27 mouse cellular contexts compared by ENCODE assay signal in genomic region chr10:82835898-82836297, GRCm38 (mm10).
"Had no signal": no experiment of that assay in that cellular context is flagged by ENCODE, and none has a peak within 500 bp of the region (broad histone marks: within the 10 kb centered on the region; RNA-seq: fewer than 3 reads in every experiment).

No protein-coding gene starts in this region.

- H3K9ac ChIP-seq: embryonic facial prominence, embryonic 12.5 days; embryonic facial prominence, embryonic 13.5 days; embryonic facial prominence, embryonic 15.5 days; forebrain, embryonic 12.5 days; forebrain, embryonic 13.5 days; forebrain, embryonic 15.5 days; forebrain, postnatal 0 days had no signal

- H3K27me3 ChIP-seq: embryonic facial prominence, embryonic 12.5 days; embryonic facial prominence, embryonic 13.5 days; embryonic facial prominence, embryonic 15.5 days; forebrain, embryonic 12.5 days; forebrain, embryonic 13.5 days; forebrain, embryonic 15.5 days had no signal

- H3K4me1 ChIP-seq: forebrain, embryonic 15.5 days had no signal

- H3K4me3 ChIP-seq: embryonic facial prominence, embryonic 10.5 days; embryonic facial prominence, embryonic 12.5 days; embryonic facial prominence, embryonic 13.5 days; embryonic facial prominence, embryonic 15.5 days; erythroblast, embryonic 14.5 days; forebrain, embryonic 10.5 days; forebrain, embryonic 12.5 days; forebrain, embryonic 13.5 days; forebrain, embryonic 15.5 days; gastrocnemius, adult 2 months; heart, adult 2 months; heart, embryonic 10.5 days had no signal

- H3K27ac ChIP-seq: embryonic facial prominence, embryonic 10.5 days; embryonic facial prominence, embryonic 12.5 days; embryonic facial prominence, embryonic 13.5 days; embryonic facial prominence, embryonic 15.5 days; forebrain, embryonic 10.5 days; forebrain, embryonic 12.5 days; forebrain, embryonic 13.5 days; forebrain, embryonic 15.5 days; gastrocnemius, adult 2 months; heart, adult 2 months; heart, embryonic 10.5 days had no signal

- H3K4me2 ChIP-seq: embryonic facial prominence, embryonic 12.5 days; embryonic facial prominence, embryonic 13.5 days; embryonic facial prominence, embryonic 15.5 days; forebrain, embryonic 12.5 days; forebrain, embryonic 13.5 days; forebrain, embryonic 15.5 days had no signal

- H3K9me3 ChIP-seq: embryonic facial prominence, embryonic 10.5 days; embryonic facial prominence, embryonic 12.5 days; embryonic facial prominence, embryonic 13.5 days; embryonic facial prominence, embryonic 15.5 days; forebrain, embryonic 10.5 days; forebrain, embryonic 12.5 days; forebrain, embryonic 13.5 days; forebrain, embryonic 15.5 days; heart, embryonic 10.5 days had no signal

- H3K36me3 ChIP-seq: embryonic facial prominence, embryonic 10.5 days; embryonic facial prominence, embryonic 12.5 days; embryonic facial prominence, embryonic 13.5 days; embryonic facial prominence, embryonic 15.5 days; forebrain, embryonic 10.5 days; forebrain, embryonic 12.5 days; forebrain, embryonic 15.5 days; heart, embryonic 10.5 days had no signal

- DNase-seq: cerebellum, adult 9-11 months; cerebellum, postnatal 10 days; cerebellum, postnatal 14 days; cerebellum, postnatal 25 days; cerebellum, postnatal 36 days; embryo, embryonic 11 days; forebrain, postnatal 0 days; gastrocnemius, adult 2 months; gastrocnemius, postnatal 10 days; gastrocnemius, postnatal 14 days; gastrocnemius, postnatal 25 days; gastrocnemius, postnatal 36 days; heart, adult 11 months; heart, adult 18-20 months; heart, adult 2 months had no signal

- ATAC-seq: forebrain, embryonic 13.5 days; forebrain, embryonic 14.5 days; forebrain, embryonic 15.5 days; forebrain, embryonic 16.5 days; forebrain, postnatal 0 days had no signal
